Mouse (Mus musculus): ENCODE data around the gene Gm20814.
"Not testable (repeated sequence)": the region's sequence is repeated elsewhere in the genome, so short reads cannot be mapped to it uniquely, and the experiment has no call there.

Gm20814 gene

DNA sequence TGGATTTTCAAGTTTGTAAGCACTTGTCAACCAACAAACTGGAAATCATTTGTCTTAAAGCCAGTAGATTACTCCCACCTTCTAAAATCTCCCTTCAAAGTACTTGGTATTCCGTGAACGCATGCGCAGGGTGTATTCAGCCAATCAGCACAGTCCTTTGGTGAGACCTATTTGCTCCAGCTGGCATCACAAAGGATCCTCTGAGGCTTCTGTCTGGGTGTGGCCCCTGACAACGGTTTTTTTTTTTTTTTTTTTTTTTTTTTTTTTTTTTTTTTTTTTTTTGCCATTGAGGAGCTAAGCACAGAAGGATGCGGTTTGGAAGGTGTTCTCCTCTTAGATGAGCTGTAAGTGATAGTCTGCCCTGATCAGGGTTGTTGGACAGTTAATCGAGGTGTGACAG, at the start of gene Gm20814:
Gm20814 (plus strand) TSS at position 301 of the 400 bp plus-strand sequence.
- DNase-seq (ENCODE audit: low spot score in 2 of 2): not testable (repeated sequence)

Data from heart, adult 9 months (tissue).